Mouse (Mus musculus) stomach, postnatal 0 days (tissue): Measurements from ENCODE around the gene Ripor2. TPM values are rescaled to one million over a fixed set of nuclear protein-coding genes. Genes with fewer than 3 reads are reported as not detected.
A peak's percentile ranks its signal among the peaks of the same experiment; 100 is the strongest.

Experiments used
- ATAC-seq: fragments of 200-750 bp; cut with Nextera tagmentation; 2 replicates; pipeline ENCODE4 v1.8.0; 2017; ENCODE audit not compliant: low FRiP score, low TSS enrichment
- DNase-seq: peaks from one replicate; pipeline ENCODE4 v3.0.0-alpha.2; 2016; ENCODE audit warnings: low spot score
- H3K27ac ChIP-seq: fragments of 300-500 bp; sonication (generic); replicated peaks from 2 replicates; pipeline ENCODE4 v1.5.1; 2014; ENCODE audit warnings: mild to moderate bottlenecking, control low read depth
- H3K27me3 ChIP-seq: fragments of 300-500 bp; sonication (generic); 2 replicates; pipeline ENCODE4 v1.6.1; 2014; ENCODE audit warnings: low read length; ENCODE audit not compliant: control insufficient read depth, insufficient read depth
- H3K36me3 ChIP-seq: fragments of 300-500 bp; sonication (generic); 2 replicates; pipeline ENCODE4 v1.6.1; 2014; ENCODE audit warnings: low read length, mixed read lengths; ENCODE audit not compliant: control insufficient read depth, insufficient read depth
- H3K4me1 ChIP-seq: fragments of 300-500 bp; sonication (generic); replicated peaks from 2 replicates; pipeline ENCODE4 v1.6.1; 2014; ENCODE audit warnings: antibody characterized with exemption; ENCODE audit not compliant: control insufficient read depth, insufficient read depth
- H3K4me2 ChIP-seq: fragments of 300-500 bp; sonication (generic); replicated peaks from 2 replicates; pipeline ENCODE4 v1.6.1; 2014; ENCODE audit warnings: low read depth, mild to moderate bottlenecking, control low read depth, moderate library complexity
- H3K4me3 ChIP-seq: fragments of 300-500 bp; sonication (generic); 2 replicates; pipeline ENCODE4 v1.5.1; 2014; ENCODE audit warnings: low read depth, low read length, control low read depth
- H3K9ac ChIP-seq: fragments of 300-500 bp; sonication (generic); 2 replicates; pipeline ENCODE4 v1.6.1; 2014; ENCODE audit warnings: mild to moderate bottlenecking, low read length, control low read depth, mixed read lengths
- H3K9me3 ChIP-seq: fragments of 300-500 bp; sonication (generic); 2 replicates; pipeline ENCODE4 v1.6.1; 2016; ENCODE audit warnings: low read length; ENCODE audit not compliant: control insufficient read depth
- CTCF ChIP-seq: IDR thresholded peaks from 2 replicates; pipeline ENCODE4 v1.5.1; 2016; ENCODE audit warnings: antibody characterized with exemption, low read depth, mild to moderate bottlenecking, moderate library complexity
- EP300 ChIP-seq: optimal IDR thresholded peaks from 2 replicates; pipeline ENCODE3; 2016; ENCODE audit warnings: antibody characterized with exemption
- WGBS: fragments of 180-500 bp; shearing (Covaris S2); extraction: QIAGEN DNeasy Blood & Tissue Kit; methylation state at CpG from one replicate; pipeline ENCODE4 v1.1.7; 2014; 5-methylcytosine and 5-hydroxymethylcytosine counted together
- polyA plus RNA-seq: library from polyadenylated mRNA; unstranded; fragments of >200 nt; fragmentation: Nextera tagmentation; extraction: Ambion mirVana; gene quantifications from 2 replicates; pipeline ENCODE4 v1.2.1, GENCODE M21; 2015

Gene Ripor2
- polyA plus RNA-seq, 1 experiment from 2014 or later: 1.6 TPM

DNA sequence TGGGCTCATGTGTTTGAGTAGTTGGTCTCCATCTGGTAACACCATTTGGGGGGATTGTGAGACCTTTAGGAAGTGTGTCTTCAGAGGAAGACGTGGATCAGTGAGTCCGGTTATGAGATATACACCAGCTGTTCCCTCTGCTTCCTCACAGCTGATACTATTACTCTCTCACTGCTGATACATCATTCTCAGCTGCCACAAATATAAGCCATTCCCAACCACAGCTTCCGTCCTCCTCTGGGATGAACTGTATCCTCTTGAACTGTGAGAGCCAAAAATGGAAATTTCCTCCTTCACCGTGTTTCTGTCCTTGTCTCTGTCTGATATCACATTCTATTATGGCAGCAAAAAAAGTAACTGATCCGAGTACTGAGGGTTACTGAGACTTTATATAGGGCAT lies 28.9 kb downstream of the Ripor2 start:
- Histone ChIP-seq H3K27me3 (no peaks in the 10 kb centered on the region), H3K27ac (no peak overlapping the region), H3K4me2 (no peak overlapping the region), H3K9me3 (no peaks in the 10 kb centered on the region), H3K4me1 (no peaks in the 10 kb centered on the region), H3K36me3 (no peaks in the 10 kb centered on the region), H3K4me3 (no peak overlapping the region), H3K9ac (no peak overlapping the region)
- ATAC-seq: no peak
- no peak for DNase-seq
- 68% methylated on average over 5 of the region's 5 CpGs for WGBS
- TF ChIP-seq CTCF (no peak), EP300 (no peak)

DNA sequence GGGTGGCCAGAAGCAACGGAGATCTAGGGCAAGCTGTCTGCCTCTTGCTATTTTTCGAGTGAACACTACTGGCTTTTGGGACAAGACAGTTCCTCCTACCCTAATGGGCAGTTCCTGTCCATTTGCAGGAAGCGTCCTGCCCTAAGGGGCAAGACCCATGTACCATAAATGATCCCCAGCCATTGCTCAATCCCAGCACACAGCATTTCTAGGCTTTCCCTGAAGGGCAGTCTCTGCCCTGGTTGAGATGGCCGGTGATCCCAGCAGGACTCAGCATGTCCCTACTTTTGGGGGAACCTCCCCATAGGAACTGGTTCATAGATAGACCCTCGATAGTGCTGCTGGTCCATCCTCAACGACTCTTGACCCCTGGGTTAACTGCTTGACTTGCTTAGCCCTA lies 31.0 kb downstream of the Ripor2 start:
- no peak overlapping the region for H3K9ac ChIP-seq
- H3K4me2 ChIP-seq: no peak overlapping the region
- DNase-seq: no peak
- no peaks in the 10 kb centered on the region for H3K4me1 ChIP-seq
- no peak for TF ChIP-seq CTCF
- no peaks in the 10 kb centered on the region for H3K27me3 ChIP-seq
- no peaks in the 10 kb centered on the region for H3K36me3 ChIP-seq
- no peak for ATAC-seq
- no peaks in the 10 kb centered on the region for H3K9me3 ChIP-seq
- H3K4me3 ChIP-seq: no peak overlapping the region
- 82% methylated on average over 6 of the region's 6 CpGs for WGBS
- H3K27ac ChIP-seq: no peak overlapping the region

DNA sequence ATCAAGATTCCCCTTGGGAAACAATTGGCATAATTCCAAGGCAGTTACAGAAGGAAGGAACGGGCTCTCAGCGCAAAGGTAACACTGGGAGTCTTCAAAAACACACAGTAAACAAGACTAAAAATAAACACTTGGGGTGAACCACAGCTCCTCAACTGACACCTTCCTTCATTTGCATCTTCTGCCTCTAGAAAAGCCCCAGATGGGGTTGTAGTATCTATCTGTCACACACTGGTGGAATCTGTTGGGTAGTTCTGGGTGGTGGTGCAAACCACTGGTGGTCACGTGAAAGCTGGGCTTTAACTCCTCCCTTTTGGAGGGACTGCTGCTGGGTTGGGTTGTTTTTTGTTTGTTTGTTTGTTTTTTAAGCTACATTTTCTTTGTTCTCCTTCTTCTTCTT lies 31.4 kb downstream of the Ripor2 start:
- H3K4me3 ChIP-seq: no peak overlapping the region
- H3K27me3 ChIP-seq: no peaks in the 10 kb centered on the region
- TF ChIP-seq EP300: no peak
- no peak for TF ChIP-seq CTCF
- H3K9ac ChIP-seq: no peak overlapping the region
- no peak overlapping the region for H3K27ac ChIP-seq
- no peaks in the 10 kb centered on the region for H3K36me3 ChIP-seq
- no peak for ATAC-seq
- no peak for DNase-seq
- 73% methylated on average over 3 of the region's 3 CpGs for WGBS
- no peaks in the 10 kb centered on the region for H3K9me3 ChIP-seq
- H3K4me2 ChIP-seq: no peak overlapping the region
- H3K4me1 ChIP-seq: no peaks in the 10 kb centered on the region

DNA sequence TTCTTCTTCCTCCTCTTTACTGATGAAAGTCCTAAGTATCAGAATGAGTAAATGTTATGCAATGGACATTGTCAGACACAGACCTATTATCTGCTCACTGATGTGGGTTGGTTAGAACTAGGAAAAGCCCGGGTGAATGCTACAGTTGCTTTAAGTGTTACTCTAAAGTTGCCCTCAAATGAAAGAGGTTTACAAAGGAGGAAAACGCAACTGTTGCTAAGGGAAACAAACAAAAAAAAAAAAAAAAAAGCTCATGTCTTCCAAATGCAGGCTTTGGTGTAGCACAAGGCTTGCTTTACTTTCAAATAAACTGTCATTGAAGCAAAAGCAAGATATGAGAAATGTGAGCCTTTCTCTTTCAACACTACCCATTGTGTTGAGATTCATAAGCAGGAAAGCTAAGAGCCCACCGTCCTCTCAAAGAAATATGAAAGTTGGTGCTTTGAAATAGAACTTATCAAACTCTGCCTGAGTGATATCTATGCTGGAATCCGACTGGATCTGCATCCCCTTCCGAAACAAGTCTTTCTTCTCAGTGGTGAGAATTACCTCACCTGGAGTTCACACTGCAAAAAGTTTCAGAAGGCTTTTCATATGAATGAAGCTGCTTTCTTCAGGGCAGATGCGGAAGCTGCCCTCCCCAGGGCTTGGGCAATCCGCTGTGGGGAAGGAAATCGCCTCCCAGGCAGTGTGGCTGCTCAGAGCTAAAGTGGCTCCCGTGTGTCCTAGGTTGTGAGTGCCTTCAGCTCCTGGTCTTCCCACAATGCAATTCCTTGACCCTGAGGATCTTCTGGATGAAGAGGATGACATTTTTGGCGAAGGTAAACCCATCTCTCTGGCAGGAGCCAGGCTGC lies 32.2 kb downstream of the Ripor2 start:
- Histone ChIP-seq H3K27ac (no peak overlapping the region), H3K4me1 (no peaks in the 10 kb centered on the region), H3K36me3 (no peaks in the 10 kb centered on the region), H3K4me3 (no peak overlapping the region), H3K4me2 (no peak overlapping the region), H3K9ac (no peak overlapping the region), H3K9me3 (no peaks in the 10 kb centered on the region), H3K27me3 (no peaks in the 10 kb centered on the region)
- TF ChIP-seq EP300: no peak
- TF ChIP-seq CTCF: no peak
- DNase-seq (no peak), ATAC-seq (no peak)
- 57% methylated on average over 10 of the region's 10 CpGs for WGBS

DNA sequence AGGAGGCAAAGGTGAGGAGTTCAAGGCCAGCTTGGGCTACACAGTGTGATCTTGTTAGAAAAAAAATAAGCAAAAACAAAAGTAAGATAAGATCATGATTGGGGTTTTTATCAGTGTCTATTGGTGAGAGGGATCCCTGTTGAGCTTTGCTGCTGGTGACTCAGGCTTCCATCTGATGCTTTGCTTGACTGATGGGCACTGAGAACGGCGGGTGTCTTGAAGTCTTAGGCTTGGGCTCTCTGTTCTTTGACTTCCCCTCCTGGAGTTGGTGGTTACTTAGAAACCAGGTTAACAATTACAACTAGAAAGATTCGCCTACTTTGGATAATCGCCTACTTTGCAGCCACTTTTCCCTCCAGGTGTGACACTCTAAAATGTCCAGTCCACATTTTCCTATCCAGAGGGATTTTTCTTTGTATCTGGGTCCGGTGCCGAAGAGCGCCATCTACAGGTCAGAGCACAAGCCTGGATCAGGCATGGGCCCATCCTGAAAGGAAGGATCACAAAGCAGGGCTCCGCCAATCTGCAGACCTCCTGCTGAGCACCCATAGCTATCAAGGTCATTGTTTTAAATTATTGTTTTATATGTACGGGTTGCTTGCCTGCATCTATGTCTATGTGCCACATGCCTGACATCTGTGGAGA lies 34.1 kb downstream of the Ripor2 start:
- Histone ChIP-seq H3K27ac (no peak overlapping the region), H3K36me3 (no peaks in the 10 kb centered on the region), H3K9me3 (no peaks in the 10 kb centered on the region), H3K4me3 (no peak overlapping the region), H3K4me1 (no peaks in the 10 kb centered on the region), H3K4me2 (no peak overlapping the region), H3K9ac (no peak overlapping the region), H3K27me3 (no peaks in the 10 kb centered on the region)
- no peak for TF ChIP-seq EP300
- peak; percentile 74 for TF ChIP-seq CTCF
- WGBS: 71% methylated on average over 9 of the region's 9 CpGs
- DNase-seq (peak; percentile 50), ATAC-seq (no peak)

DNA sequence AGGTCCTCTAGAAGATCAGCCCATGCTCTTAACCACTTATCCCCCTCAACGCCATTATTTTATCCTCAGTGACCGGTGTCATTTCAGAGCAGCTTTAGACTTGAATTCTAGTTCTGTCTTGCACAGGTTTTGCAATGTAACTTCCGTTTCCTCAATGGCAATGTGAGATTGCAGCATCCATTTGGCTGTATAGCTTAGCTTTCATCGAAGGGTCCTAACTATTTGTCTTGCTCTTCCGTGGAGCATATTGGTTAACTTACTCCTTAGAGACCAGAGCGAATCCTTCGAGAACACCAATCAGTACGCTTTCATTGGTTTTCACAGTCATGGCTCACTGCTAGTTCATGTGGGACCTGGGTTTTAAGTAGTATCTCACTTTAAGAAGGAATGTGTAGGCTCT lies 34.7 kb downstream of the Ripor2 start:
- no peak for DNase-seq
- no peaks in the 10 kb centered on the region for H3K4me1 ChIP-seq
- no peak overlapping the region for H3K27ac ChIP-seq
- H3K9ac ChIP-seq: no peak overlapping the region
- no peaks in the 10 kb centered on the region for H3K9me3 ChIP-seq
- H3K4me3 ChIP-seq: no peak overlapping the region
- H3K27me3 ChIP-seq: no peaks in the 10 kb centered on the region
- TF ChIP-seq CTCF (no peak), EP300 (no peak)
- no peak for ATAC-seq
- whole genome bisulfite sequencing: 88% methylated on average over 8 of the region's 8 CpGs
- no peaks in the 10 kb centered on the region for H3K36me3 ChIP-seq
- H3K4me2 ChIP-seq: no peak overlapping the region
